17 mouse cellular contexts compared by ENCODE assay signal in genomic region chr9:114442225-114442624, GRCm38 (mm10).
"Had no signal": no experiment of that assay in that cellular context is flagged by ENCODE, and none has a peak within 500 bp of the region (broad histone marks: within the 10 kb centered on the region; RNA-seq: fewer than 3 reads in every experiment).

No protein-coding gene starts in this region.

- DNase-seq: lung, adult 18-20 months; lung, embryonic 14.5 days; lung, postnatal 14 days; lung, postnatal 36 days; midbrain, embryonic 14.5 days; right cerebral cortex, postnatal 14 days; thymus, postnatal 25 days had no signal

- ATAC-seq: midbrain, embryonic 16.5 days had no signal

- H3K4me2 ChIP-seq: lung, embryonic 14.5 days; midbrain, embryonic 12.5 days; neural tube, embryonic 13.5 days; neural tube, embryonic 15.5 days; stomach, embryonic 15.5 days had no signal

- H3K27me3 ChIP-seq: midbrain, embryonic 12.5 days; neural tube, embryonic 13.5 days; neural tube, embryonic 15.5 days; stomach, embryonic 15.5 days had no signal

- H3K9ac ChIP-seq: liver, embryonic 14.5 days; lung, embryonic 14.5 days; midbrain, embryonic 12.5 days; neural tube, embryonic 13.5 days; neural tube, embryonic 15.5 days; stomach, embryonic 15.5 days had no signal

- H3K36me3 ChIP-seq: stomach, embryonic 15.5 days had no signal

- H3K4me1 ChIP-seq: midbrain, embryonic 10.5 days; midbrain, embryonic 12.5 days; neural tube, embryonic 13.5 days; neural tube, embryonic 15.5 days; stomach, embryonic 15.5 days had no signal

- H3K27ac ChIP-seq: liver, embryonic 14.5 days; macrophage; midbrain, embryonic 10.5 days; midbrain, embryonic 12.5 days; neural tube, embryonic 13.5 days; neural tube, embryonic 15.5 days; stomach, embryonic 15.5 days; stomach, postnatal 0 days had no signal

- H3K9me3 ChIP-seq: midbrain, embryonic 10.5 days; midbrain, embryonic 12.5 days; neural tube, embryonic 13.5 days; neural tube, embryonic 15.5 days; stomach, embryonic 15.5 days had no signal

- H3K4me3 ChIP-seq: midbrain, embryonic 10.5 days; midbrain, embryonic 12.5 days; myocyte; neural tube, embryonic 13.5 days; neural tube, embryonic 15.5 days; stomach, embryonic 15.5 days had no signal
